Mouse (Mus musculus): ENCODE results near the gene Olfr1015. TPM values are rescaled to one million over a fixed set of nuclear protein-coding genes. Genes with fewer than 3 reads are reported as not detected.

Olfr1015 gene
- not detected for polyA plus RNA-seq (2017; shearing (Covaris generic))

DNA sequence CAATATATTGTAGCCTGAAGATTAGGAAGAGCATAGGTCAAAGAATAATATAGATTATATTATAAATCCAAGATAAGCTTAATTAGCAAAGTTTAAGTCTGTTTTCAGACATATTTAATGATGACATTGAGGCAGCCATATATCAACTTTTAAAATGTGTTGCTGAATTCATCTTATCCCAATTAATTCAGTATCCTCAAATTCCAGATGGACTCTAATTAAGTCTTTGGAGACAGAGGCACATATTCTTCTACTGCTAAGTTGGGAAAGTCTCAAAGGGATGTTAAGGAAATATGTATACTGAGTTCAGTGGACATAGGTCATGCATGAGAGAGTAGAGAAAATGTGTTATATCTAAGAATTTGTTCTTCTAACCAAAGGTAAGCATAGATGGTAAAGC, at the start of gene Olfr1015:
TSS of gene Olfr1015 (plus strand) at position 301 of the 400 bp plus-strand sequence.

GRCm38 (mm10) chr2:85762666-85763065, 19.2 kb upstream of the Olfr1015 start, which contains the start of gene Olfr1012:
Olfr1012 (minus strand) TSS chr2:85762766.

DNA sequence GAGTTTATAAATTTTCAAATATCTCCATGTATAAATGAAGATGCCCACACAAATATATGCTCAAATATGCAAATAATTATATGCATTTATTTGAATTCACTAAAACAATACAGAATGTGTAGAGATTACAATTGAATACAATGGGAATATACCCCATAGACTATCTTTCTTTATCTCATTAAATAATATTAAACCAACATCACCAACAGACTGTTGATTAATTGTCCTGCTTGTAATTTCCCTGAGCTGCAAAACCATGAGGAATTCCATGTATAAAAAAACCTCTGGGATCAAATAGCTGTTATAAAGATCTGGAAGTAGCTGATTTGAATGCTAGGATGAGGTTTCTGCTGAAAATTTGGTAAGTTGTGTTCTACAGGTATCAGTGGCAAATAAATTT, 15.0 kb upstream of the Olfr1015 start, which contains the start of gene Olfr1013:
TSS of gene Olfr1013 (plus strand) at position 301 of the 400 bp plus-strand sequence.

DNA sequence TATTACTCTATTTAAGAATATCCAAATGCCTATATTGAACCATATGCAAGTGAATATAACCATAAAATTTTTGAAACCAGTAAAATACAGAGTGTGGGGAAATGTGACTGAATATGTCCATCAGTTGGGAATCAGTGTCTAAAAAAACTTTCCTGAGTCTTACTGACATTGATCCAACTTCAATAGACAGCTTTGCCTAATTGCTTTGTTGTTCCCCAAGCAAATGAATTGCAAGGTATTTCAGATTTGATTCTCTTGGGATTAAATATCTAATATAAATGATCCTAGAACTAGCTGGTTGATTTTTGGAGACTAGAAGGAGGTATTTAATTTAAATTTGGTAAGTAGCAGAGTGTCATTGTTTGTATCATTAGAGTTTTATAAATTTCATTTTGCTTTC, 9.4 kb upstream of the Olfr1015 start, which contains the start of gene Olfr1014:
TSS of gene Olfr1014 (plus strand) at position 301 of the 400 bp plus-strand sequence.

DNA sequence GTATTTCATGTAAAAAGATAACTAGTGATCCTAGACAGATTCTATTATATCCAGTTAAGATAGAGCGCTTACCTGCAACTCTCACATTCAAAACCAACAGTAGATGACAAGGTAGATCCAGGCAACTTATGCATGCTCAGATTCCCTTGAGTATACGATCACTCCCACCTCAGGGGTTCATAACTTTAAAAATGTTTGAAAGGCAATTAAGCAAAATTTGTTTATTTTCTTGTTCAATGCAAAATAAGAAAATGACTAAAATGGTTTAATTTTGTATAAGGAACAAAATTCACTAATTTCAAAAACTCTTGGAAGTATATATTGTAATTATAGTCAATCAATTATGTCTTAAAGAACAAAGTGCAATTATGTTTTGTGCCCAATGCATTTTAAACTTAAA, 20.6 kb downstream of the Olfr1015 start, which contains the start of gene Olfr1016:
TSS of gene Olfr1016 (minus strand) at position 101 of the 400 bp plus-strand sequence.

GRCm38 (mm10) chr2:85818179-85818578, 36.4 kb downstream of the Olfr1015 start, which contains the start of gene Olfr1018:
Olfr1018 (plus strand) TSS chr2:85818479.

Other genes starting within 250 kb of the Olfr1015 start
- gene Olfr996, start 202.8 kb upstream of the Olfr1015 start, polyA plus RNA-seq (2017; shearing (Covaris generic)): not detected
- not detected for gene Olfr998, start 193.1 kb upstream of the Olfr1015 start, polyA plus RNA-seq (2017; shearing (Covaris generic))
- gene Olfr1000, start 170.1 kb upstream of the Olfr1015 start, polyA plus RNA-seq (2017; shearing (Covaris generic)): not detected
- not detected for gene Olfr1002, start 131.3 kb upstream of the Olfr1015 start, polyA plus RNA-seq (2017; shearing (Covaris generic))
- gene Olfr154, start 117.6 kb upstream of the Olfr1015 start, polyA plus RNA-seq (2017; shearing (Covaris generic)): not detected
- gene Olfr1006, start 103.2 kb upstream of the Olfr1015 start, polyA plus RNA-seq (2017; shearing (Covaris generic)): not detected
- gene Olfr1008, start 92.6 kb upstream of the Olfr1015 start, polyA plus RNA-seq (2017; shearing (Covaris generic)): not detected
- gene Olfr1009, start 66.6 kb upstream of the Olfr1015 start, polyA plus RNA-seq (2017; shearing (Covaris generic)): not detected
- not detected for gene Olfr1012, start 19.3 kb upstream of the Olfr1015 start, polyA plus RNA-seq (2017; shearing (Covaris generic))
- not detected for gene Olfr1013, start 14.9 kb upstream of the Olfr1015 start, polyA plus RNA-seq (2017; shearing (Covaris generic))
- gene Olfr1014, start 9.3 kb upstream of the Olfr1015 start, polyA plus RNA-seq (2017; shearing (Covaris generic)): not detected
- not detected for gene Olfr1016, start 20.5 kb downstream of the Olfr1015 start, polyA plus RNA-seq (2017; shearing (Covaris generic))
- gene Olfr1018, start 36.5 kb downstream of the Olfr1015 start, polyA plus RNA-seq (2017; shearing (Covaris generic)): not detected
- gene Olfr1019, start 63.5 kb downstream of the Olfr1015 start, polyA plus RNA-seq (2017; shearing (Covaris generic)): not detected
- gene Olfr1020, start 65.0 kb downstream of the Olfr1015 start, polyA plus RNA-seq (2017; shearing (Covaris generic)): not detected
- not detected for gene Olfr1022, start 86.6 kb downstream of the Olfr1015 start, polyA plus RNA-seq (2017; shearing (Covaris generic))
- gene Olfr1023, start 103.6 kb downstream of the Olfr1015 start, polyA plus RNA-seq (2017; shearing (Covaris generic)): not detected
- not detected for gene Olfr1024, start 123.0 kb downstream of the Olfr1015 start, polyA plus RNA-seq (2017; shearing (Covaris generic))
- not detected for gene Olfr1025-ps1, start 133.2 kb downstream of the Olfr1015 start, polyA plus RNA-seq (2017; shearing (Covaris generic))
- gene Olfr1026, start 139.5 kb downstream of the Olfr1015 start, polyA plus RNA-seq (2017; shearing (Covaris generic)): not detected
- gene Olfr1028, start 168.4 kb downstream of the Olfr1015 start, polyA plus RNA-seq (2017; shearing (Covaris generic)): not detected
- not detected for gene Olfr1029, start 191.9 kb downstream of the Olfr1015 start, polyA plus RNA-seq (2017; shearing (Covaris generic))
- gene Olfr1030, start 197.3 kb downstream of the Olfr1015 start, polyA plus RNA-seq (2017; shearing (Covaris generic)): not detected
- not detected for gene Olfr1031, start 208.3 kb downstream of the Olfr1015 start, polyA plus RNA-seq (2017; shearing (Covaris generic))
- gene Olfr1032, start 223.5 kb downstream of the Olfr1015 start, polyA plus RNA-seq (2017; shearing (Covaris generic)): not detected
- gene Olfr1033, start 238.6 kb downstream of the Olfr1015 start, polyA plus RNA-seq (2017; shearing (Covaris generic)): not detected

Measured in activated CD4-positive, CD25-positive, alpha-beta regulatory T cell, adult 9 weeks (primary cell).